ENCODE assay signal across 15 mouse cellular contexts in the genomic region with DNA sequence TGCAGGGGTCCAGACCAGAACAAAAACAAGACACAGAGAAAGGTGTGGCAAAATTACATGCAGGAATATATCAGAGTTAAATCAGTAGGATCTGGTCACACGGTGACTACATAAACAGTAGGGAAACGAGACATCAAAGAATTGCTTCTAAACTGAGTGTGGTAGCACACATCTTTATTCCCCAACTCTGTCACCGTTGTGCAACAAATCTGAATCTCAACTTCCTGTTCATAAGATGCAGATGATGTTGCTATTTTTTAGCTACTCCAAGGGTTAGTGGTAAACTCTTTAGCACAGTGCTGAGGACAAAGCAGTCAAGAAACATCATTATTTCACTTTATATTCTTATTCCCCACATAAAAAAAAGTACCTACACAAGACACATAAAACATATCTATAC. TPM values are rescaled to one million over a fixed set of nuclear protein-coding genes. Genes with fewer than 3 reads are reported as not detected.
"Had no signal": no experiment of that assay in that cellular context is flagged by ENCODE, and none has a peak within 500 bp of the region (broad histone marks: within the 10 kb centered on the region; RNA-seq: fewer than 3 reads in every experiment).

No protein-coding gene starts in this region.

- H3K27ac ChIP-seq: limb, embryonic 12.5 days; liver, embryonic 13.5 days; lung, embryonic 15.5 days; macrophage; midbrain, embryonic 10.5 days; neural tube, embryonic 12.5 days; stomach, embryonic 15.5 days had no signal

- H3K27me3 ChIP-seq: limb, embryonic 12.5 days; liver, embryonic 13.5 days; lung, embryonic 15.5 days; neural tube, embryonic 12.5 days; stomach, embryonic 15.5 days had no signal

- H3K9ac ChIP-seq: limb, embryonic 12.5 days; liver, embryonic 13.5 days; liver, postnatal 0 days; lung, embryonic 15.5 days; neural tube, embryonic 12.5 days; stomach, embryonic 15.5 days had no signal

- H3K4me3 ChIP-seq: limb, embryonic 12.5 days; liver, embryonic 13.5 days; lung, embryonic 15.5 days; midbrain, embryonic 10.5 days; neural tube, embryonic 12.5 days; stomach, embryonic 15.5 days had no signal

- H3K9me3 ChIP-seq: limb, embryonic 12.5 days; liver, embryonic 13.5 days; lung, embryonic 15.5 days; midbrain, embryonic 10.5 days; neural tube, embryonic 12.5 days; stomach, embryonic 15.5 days had no signal

- H3K4me2 ChIP-seq: limb, embryonic 12.5 days; liver, embryonic 13.5 days; lung, embryonic 15.5 days; neural tube, embryonic 12.5 days; stomach, embryonic 15.5 days had no signal

- H3K36me3 ChIP-seq: limb, embryonic 12.5 days; liver, embryonic 13.5 days; midbrain, embryonic 10.5 days; neural tube, embryonic 12.5 days; stomach, embryonic 15.5 days had no signal

- ATAC-seq: liver, postnatal 0 days had no signal

- DNase-seq: kidney, postnatal 25 days; liver; liver, embryonic 13.5 days; liver, postnatal 0 days; lung, postnatal 14 days; midbrain, embryonic 14.5 days; retina, postnatal 1 day; right cerebral cortex, postnatal 14 days; thymus, postnatal 36 days had no signal

- H3K4me1 ChIP-seq: neural tube, embryonic 12.5 days; stomach, embryonic 15.5 days had no signal

RNA-seq across cellular contexts. Expression of a gene that starts 49.2 kb away (rescaled TPM):
- polyA plus RNA-seq: macrophage had no signal
